Mouse (Mus musculus) embryo, embryonic 11 days (tissue): ENCODE data around the gene Usp21.
A peak's percentile ranks its signal among the peaks of the same experiment; 100 is the strongest.
"Not testable (repeated sequence)": the region's sequence is repeated elsewhere in the genome, so short reads cannot be mapped to it uniquely, and the experiment has no call there.

Source experiments
- DNase-seq: peaks from one replicate; pipeline ENCODE4 v3.0.0-alpha.2; 2015

Gene Usp21

DNA sequence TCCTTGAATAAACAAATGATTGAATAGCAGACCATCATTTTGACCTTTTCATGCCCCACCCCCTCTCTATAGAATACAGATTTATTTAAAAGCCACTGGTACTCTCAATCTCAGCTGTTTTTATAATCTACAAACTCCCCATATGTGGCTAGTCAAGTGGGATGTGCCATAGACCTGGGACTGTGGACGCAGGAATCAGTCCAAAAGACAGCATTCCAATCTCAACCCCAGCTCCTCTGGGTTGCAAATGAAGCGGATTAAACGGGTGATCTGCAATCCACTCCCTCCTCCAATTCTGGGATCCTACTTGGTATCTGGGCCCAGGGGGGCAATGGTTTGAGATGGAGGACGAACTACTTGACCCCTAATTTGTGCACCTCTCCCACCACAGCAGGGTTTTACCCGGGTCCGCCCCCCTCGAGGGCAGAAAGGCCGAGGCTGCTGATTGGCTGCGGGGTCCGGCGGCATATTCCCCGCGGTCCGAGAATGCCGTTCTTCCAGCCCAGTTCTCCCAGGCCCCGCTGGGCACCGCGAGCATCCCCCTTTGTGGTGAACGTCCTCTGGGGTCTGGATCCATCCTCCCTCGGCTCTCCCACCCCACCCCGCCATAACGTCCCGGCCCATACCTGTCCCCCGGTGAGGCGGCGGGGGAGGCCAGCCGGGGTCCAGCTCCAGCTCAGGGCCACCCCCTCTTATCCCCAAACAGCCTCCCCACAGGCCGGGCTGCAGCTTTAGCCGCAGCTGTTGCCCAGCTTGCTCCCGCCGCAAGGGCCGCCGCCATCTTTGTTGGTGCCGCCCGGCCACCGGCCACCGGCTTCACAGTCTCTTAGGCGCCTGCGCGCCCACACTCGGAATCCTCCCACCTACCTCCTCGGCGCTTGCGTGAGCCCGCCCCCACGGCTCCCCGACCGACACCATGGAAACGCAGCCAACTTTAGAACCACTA is at the start of gene Usp21:
Gene Usp21, minus strand, starts transcription at position 856 of the 946 bp plus-strand sequence.
- peak; percentile 97 for DNase-seq

GRCm38 (mm10) chr1:171330216-171330560 is 42.4 kb upstream of the Usp21 start:
- DNase-seq = no peak

DNA sequence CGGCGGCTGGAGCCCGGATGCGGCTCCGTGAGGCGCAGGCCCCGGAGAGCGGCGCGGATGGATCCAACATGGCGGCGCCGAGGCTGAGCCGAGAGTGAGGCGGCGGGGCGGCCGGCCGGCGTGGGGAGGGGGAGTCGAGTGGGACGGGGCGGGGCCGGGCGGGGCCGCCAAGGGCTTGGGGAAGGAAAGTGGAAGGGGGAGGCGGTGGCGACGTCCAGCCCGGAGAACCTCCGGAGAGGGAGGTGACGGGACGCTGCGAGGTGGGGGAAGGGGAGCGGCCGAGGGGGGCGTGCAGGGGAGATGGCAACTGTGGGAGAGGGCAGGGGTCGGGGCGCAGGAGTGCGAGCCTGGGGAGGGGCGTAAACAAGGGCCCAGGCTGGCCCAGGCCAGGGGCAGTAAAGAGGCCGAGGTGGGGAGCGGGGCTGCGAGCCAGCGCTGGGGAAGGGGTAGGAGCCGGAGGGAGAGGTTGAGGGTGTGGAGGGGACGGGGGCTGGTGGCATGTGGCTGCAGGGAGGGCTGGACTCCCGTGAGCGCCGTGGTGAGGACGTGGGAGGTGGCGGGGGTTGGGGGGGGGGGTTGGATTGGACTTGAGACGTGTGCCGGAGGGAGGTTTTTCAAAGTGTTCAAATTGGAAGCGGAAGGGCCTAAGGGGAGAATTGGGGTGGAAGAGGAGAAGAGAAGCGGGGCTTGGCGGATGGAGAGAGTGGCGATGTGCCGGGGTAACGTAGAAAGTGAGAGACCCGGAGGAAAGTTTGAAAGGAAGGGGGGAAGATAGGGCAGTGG is 41.8 kb upstream of the Usp21 start:
- DNase-seq = peak; percentile 95

DNA sequence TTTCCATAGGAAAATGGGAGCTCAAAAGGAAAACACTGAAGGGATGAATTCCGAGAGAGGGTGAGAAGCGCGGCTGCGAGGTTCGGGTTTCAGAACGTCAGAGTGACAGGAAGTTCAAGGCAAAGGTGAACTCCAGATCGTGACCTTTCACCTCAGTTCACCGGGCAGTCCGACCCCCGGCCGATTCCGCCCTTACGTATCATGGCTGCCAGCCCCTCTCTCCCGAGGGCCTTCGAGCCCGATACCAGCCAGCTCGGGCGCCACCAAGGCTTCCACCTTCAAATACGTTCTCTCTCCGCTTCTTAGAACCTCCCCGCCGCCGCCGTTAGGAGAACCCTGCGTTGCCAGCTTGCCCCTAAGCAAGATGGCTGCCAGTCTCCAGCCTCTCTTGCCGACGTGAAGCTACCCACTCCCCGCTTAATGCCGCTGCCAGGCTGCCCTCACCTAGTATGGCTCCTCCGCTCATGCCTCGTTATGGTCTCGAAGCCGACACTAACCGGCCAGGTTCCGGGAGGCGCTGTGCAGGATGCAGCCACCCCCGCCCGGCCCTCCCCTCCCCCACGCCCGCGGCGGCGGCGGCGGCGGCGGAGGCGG is 41.1 kb upstream of the Usp21 start, which contains the start of gene Dedd:
Gene Dedd, plus strand, starts transcription at position 307 of the 594 bp plus-strand sequence.
- peak; percentile 94 for DNase-seq

DNA sequence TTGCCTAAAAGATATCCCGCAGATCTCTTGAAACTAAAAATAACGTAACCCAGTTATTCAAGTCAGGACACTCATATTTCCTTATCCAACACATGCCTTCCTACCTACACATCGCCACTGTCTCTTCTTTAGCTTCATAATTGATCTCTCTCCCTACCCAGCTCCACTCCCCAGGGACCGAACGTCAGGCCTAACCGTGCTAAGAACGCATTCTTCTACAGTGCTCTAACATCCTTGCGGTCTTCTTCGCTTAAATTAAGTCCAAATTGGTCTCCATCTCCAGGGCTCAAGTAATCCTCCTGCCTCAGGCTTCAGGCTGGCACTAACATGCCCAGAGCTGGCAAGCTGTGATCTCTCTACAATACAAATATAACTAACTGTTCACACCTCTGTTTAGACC is 40.5 kb upstream of the Usp21 start:
- peak; percentile 52 for DNase-seq

GRCm38 (mm10) chr1:171326588-171326987 is 38.8 kb upstream of the Usp21 start:
- DNase-seq = not testable (repeated sequence)

GRCm38 (mm10) chr1:171325571-171325970 is 37.8 kb upstream of the Usp21 start:
- no peak for DNase-seq

DNA sequence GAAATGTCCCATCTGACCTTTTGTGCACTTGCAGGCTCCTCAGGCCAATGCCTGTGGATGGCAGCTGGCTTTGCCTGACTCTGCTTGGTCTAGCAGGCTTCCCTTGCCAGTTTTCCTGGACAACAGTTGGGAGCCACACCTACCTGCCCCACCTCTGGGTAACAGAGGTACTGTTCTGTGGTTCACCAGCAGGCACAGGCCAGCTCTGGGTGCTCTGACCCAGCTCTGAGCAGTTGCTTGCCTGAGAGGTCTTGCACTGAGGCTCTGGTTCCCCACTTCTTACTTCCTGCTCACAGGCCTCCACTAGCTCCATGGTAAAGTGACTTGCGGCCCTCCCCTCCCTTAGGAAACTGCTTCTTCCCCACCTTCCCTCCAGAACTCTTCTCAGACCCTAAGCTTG is 34.2 kb upstream of the Usp21 start:
- DNase-seq = no peak

DNA sequence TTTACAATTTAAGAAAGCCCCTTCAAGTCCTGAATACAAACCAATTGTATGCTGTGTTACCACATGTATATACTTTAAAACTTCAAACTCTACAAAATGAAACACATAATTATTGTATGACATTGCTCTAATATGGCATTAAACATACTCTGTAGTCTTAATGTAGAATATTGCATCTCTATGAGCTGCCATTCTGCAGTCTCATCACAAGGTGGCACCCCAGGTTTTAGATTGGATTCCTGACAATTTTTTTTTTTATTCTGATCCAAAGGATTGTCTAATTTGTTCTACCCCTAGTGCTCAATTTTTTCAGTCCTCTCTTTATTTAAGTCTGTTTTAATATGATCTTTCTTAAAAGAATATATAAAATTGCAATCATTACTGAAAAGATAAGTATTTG is 33.6 kb upstream of the Usp21 start:
- DNase-seq = peak; percentile 60

DNA sequence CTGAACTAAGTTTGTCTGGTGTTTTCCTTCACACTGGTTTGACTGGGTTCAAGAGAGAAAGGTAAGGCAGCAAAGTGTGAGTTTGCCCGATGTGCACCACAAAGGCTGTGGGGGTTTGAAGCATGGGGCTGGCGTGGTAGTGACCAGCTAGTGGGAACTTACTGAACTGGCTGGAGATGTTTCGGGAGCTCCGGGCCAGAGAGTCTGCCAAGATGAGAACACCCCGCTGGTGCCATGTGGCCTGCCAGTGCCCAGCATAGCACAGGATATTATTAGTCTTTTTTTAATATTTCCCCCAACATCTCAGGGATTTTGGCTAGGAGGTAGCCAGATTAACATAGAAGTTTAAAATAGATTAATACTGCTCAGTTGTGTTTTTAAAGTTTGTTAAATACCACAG is 32.4 kb upstream of the Usp21 start:
- no peak for DNase-seq

DNA sequence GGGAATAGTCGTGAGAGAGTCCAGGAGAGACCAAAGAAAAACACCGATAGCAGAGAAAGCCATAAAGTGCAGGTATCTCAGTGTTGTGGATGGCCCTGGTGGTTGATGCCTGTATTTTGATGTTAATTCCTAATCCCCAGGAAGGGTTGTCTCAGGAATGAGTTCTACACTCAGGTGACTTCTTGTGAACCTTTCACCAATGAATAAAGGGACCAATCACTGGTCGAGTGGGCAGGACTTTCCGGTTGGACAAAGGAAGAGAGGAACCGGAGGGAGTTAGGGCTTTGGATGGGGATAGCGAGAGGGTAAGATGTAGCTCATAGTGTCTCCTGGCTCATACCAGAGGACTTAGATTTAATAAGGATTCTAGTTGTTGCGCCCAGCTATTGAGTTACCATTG is 32.0 kb upstream of the Usp21 start:
- DNase-seq = no peak

GRCm38 (mm10) chr1:171309321-171309720 is 21.5 kb upstream of the Usp21 start:
- no peak for DNase-seq

GRCm38 (mm10) chr1:171306157-171306556 is 18.4 kb upstream of the Usp21 start:
- DNase-seq = not testable (repeated sequence)

GRCm38 (mm10) chr1:171298226-171298625 is 10.4 kb upstream of the Usp21 start:
- DNase-seq = no peak

- no peak for DNase-seq
Measured at GRCm38 (mm10) chr1:171295063-171295402, 7.2 kb upstream of the Usp21 start.

- peak; percentile 92 for DNase-seq
Measured at GRCm38 (mm10) chr1:171294298-171295062, 6.7 kb upstream of the Usp21 start, which contains the start of gene Ufc1. TSS of gene Ufc1 (minus strand) at chr1:171295024.

- peak; percentile 22 for DNase-seq
Measured at GRCm38 (mm10) chr1:171293906-171294297, 6.1 kb upstream of the Usp21 start.

DNA sequence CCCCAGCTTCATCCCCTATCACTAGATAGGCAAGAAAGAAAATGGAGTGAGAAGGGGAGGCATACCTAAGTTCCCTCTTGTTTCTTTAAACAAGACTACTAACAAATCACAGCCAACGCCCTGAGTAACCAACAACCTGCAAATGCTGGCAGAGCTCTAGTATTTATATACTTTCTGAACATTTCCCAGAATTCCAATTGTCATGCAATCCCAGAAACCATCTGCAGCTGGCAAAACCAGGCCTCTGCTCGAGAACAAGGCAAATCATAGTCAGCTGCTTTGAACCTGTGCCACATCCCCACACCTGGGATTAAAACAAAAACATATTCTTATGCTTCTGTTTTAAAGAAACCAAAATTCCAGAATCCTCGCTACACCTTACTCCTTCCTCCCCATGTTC is 5.6 kb upstream of the Usp21 start:
- no peak for DNase-seq

DNA sequence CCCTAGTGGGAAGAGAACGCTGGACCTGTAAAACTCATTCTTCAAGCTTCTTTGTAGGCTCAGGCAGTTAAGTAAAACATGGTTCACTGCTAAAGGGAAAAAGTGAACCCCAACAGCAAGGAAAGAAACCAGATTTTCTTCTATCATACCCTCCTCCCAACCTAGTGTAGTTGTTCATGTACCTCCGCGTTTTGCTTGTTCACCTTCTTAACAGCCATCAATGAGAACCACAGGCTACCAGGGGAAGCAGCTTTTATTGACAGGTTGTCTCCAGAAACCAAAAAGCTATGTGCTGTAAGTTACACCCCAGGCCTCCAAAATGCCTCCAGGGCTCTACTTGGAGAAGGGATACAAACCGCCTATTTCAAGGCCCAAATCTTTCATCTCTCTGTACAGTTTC is 537 bp upstream of the Usp21 start:
- no peak for DNase-seq

DNA sequence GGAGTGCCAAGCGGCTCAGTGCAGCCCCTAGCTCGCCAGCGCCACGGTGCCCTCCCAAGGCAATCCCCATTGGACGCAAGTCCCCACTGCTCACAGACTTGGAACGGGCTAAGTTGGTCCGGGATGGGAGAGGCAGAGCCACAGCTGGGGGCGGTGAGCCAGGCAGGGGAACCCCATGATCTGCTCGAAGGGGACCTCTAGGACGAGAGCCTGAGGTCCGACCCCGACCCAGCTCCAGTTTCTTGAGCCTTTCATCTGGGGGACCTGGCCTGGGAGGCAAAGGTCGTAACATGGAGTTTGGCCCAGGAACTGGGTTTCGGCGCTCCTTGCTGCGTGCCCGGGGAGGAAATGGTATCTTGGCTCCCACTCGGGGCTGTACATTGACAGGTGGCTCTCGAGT is 1.3 kb downstream of the Usp21 start:
- no peak for DNase-seq

DNA sequence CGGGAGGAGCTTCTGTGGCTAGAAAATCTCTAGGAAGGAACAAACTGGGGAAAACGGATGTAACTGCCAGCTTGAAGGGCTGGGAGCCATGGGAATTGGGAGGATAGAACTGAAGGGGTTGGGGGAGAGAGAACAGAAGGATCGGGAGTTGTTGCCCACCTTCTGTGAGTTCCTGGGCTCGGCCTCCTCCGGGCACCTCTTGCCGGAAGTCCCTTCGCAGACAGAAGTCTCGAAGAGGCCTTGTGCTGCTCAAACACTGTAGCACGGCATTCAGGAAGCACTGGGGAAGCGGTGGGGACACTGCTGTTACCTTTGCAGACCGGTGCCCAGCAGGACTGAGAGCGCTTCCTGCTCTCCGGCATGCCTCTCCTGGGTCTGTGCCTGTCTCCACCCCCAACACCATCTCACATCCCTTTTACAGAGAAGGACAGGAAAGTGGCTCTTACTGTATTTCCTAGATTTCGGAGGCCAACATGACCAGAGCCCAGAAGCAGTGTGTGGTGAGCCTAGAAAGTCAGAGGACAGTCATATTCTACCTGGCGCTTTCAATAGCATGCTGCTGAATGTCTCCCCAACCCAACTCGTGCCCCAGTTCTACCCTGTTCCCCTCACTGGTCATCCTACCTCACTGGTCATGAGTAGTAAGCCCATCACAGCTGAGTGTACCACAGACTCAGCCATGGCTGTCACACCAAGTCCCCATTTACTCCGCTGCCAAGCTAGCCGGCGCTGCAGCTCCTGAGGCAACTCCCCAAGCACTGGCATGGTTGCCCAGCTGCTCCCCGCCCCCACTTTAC is 2.5 kb downstream of the Usp21 start:
- DNase-seq = no peak

- no peak for DNase-seq
Measured at GRCm38 (mm10) chr1:171284491-171284890, 3.3 kb downstream of the Usp21 start.
